30 mouse cellular contexts compared by ENCODE assay signal in the genomic region with DNA sequence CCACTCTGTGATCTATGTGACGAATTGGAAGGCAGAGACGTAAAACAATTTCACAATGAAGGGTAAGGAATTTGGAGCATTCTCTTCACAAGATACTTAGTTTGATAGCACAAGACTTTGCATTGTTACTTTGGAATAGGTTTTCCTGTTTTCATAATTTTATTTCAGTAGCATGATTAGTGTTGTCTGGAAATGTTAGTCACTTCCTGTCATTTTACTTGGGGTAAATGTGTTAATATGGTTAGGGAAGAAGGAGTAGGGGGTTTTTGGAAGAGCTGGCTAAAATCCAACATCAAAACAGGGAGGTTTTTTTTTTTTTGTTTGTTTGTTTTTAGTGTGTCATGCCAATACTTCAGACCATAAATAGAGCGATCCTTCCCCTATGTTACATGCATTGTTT. TPM values are rescaled to one million over a fixed set of nuclear protein-coding genes. Genes with fewer than 3 reads are reported as not detected.
DNase-seq lines count a peak whose midpoint lies in the region; ATAC-seq and TF ChIP-seq lines count a peak whose summit lies in the region.
"Had no signal": no experiment of that assay in that cellular context is flagged by ENCODE, and none has a peak within 500 bp of the region (broad histone marks: within the 10 kb centered on the region; RNA-seq: fewer than 3 reads in every experiment).

No protein-coding gene starts in this region.

- no peaks in the 10 kb centered on the region for H3K27me3 ChIP-seq in heart, postnatal 0 days (ENCODE audit: control insufficient read depth, insufficient read depth, low read length)
- no peaks in the 10 kb centered on the region for H3K27me3 ChIP-seq in heart, embryonic 10.5 days (ENCODE audit: insufficient read depth, poor library complexity, severe bottlenecking)
- H3K27me3 ChIP-seq in kidney, postnatal 0 days (ENCODE audit: insufficient read depth, low read length) = no peaks in the 10 kb centered on the region
- no peaks in the 10 kb centered on the region for H3K27me3 ChIP-seq in kidney, embryonic 15.5 days
- H3K27me3 ChIP-seq: heart, embryonic 13.5 days had no signal

- H3K36me3 ChIP-seq in heart, postnatal 0 days (replicated peaks; ENCODE audit: control insufficient read depth, insufficient read depth, low read length) = peaks cover 51% of the 10 kb centered on the region
- no peaks in the 10 kb centered on the region for H3K36me3 ChIP-seq in heart, embryonic 10.5 days
- H3K36me3 ChIP-seq in kidney, postnatal 0 days (ENCODE audit: insufficient read depth, low read length) = no peaks in the 10 kb centered on the region
- H3K36me3 ChIP-seq in kidney, embryonic 15.5 days = no peaks in the 10 kb centered on the region

- H3K9ac ChIP-seq in heart, postnatal 0 days (replicated peaks; ENCODE audit: low read depth, low read length) = no peak overlapping the region
- H3K9ac ChIP-seq in kidney, postnatal 0 days (ENCODE audit: low read depth, low read length) = no peak overlapping the region
- H3K9ac ChIP-seq in kidney, embryonic 15.5 days = no peak overlapping the region
- H3K9ac ChIP-seq: forebrain, postnatal 0 days; heart, embryonic 13.5 days; hindbrain, embryonic 14.5 days had no signal

- DNase-seq in gastrocnemius, adult 2 months = no peak
- no peak for DNase-seq in gastrocnemius, adult 18-20 months (ENCODE audit: low spot score)
- no peak for DNase-seq in heart, postnatal 0 days (ENCODE audit: low spot score)
- DNase-seq in heart, embryonic 10.5 days (ENCODE audit: low spot score) = no peak
- peak; percentile 35 for DNase-seq in kidney, postnatal 0 days (ENCODE audit: low spot score)
- DNase-seq: adrenal gland, adult 8-10 months; adrenal gland, postnatal 25 days; cerebellum, adult 18-20 months; cerebellum, adult 9-10 months; cerebellum, postnatal 14 days; forebrain, postnatal 0 days; gastrocnemius, postnatal 10 days; gastrocnemius, postnatal 36 days; heart, postnatal 4 days had no signal

- no peak overlapping the region for H3K4me3 ChIP-seq in gastrocnemius, adult 2 months
- H3K4me3 ChIP-seq in heart, postnatal 0 days (ENCODE audit: low read depth, low read length) = no peak overlapping the region
- H3K4me3 ChIP-seq in heart, embryonic 10.5 days = no peak overlapping the region
- no peak overlapping the region for H3K4me3 ChIP-seq in kidney, postnatal 0 days (replicated peaks; ENCODE audit: low read depth, low read length)
- H3K4me3 ChIP-seq in kidney, embryonic 15.5 days (replicated peaks) = no peak overlapping the region
- H3K4me3 ChIP-seq: heart, embryonic 13.5 days had no signal

- TF ChIP-seq EP300 in heart, postnatal 0 days (IDR thresholded peaks at IDR 0.05; ENCODE audit: low read depth) = peak; percentile 80

- no peak overlapping the region for H3K4me2 ChIP-seq in heart, postnatal 0 days (ENCODE audit: low read depth, low read length)
- H3K4me2 ChIP-seq in kidney, postnatal 0 days (ENCODE audit: low read length) = no peak overlapping the region
- no peak overlapping the region for H3K4me2 ChIP-seq in kidney, embryonic 15.5 days
- H3K4me2 ChIP-seq: heart, embryonic 13.5 days; hindbrain, embryonic 14.5 days had no signal

- peak overlapping the region; percentile 55 for H3K27ac ChIP-seq in gastrocnemius, adult 2 months
- H3K27ac ChIP-seq in heart, postnatal 0 days (ENCODE audit: low read depth) = peak overlapping the region; percentile 38; the same call in 1 of the 2 replicates
- H3K27ac ChIP-seq in heart, embryonic 10.5 days = no peak overlapping the region
- H3K27ac ChIP-seq in kidney, postnatal 0 days = no peak overlapping the region
- no peak overlapping the region for H3K27ac ChIP-seq in kidney, embryonic 15.5 days
- H3K27ac ChIP-seq: heart, embryonic 13.5 days; hindbrain, embryonic 14.5 days; hindbrain, postnatal 0 days had no signal

- no peaks in the 10 kb centered on the region for H3K9me3 ChIP-seq in heart, postnatal 0 days (replicated peaks; ENCODE audit: control insufficient read depth, low read length)
- no peaks in the 10 kb centered on the region for H3K9me3 ChIP-seq in heart, embryonic 10.5 days
- no peaks in the 10 kb centered on the region for H3K9me3 ChIP-seq in kidney, postnatal 0 days (replicated peaks; ENCODE audit: low read length)
- H3K9me3 ChIP-seq in kidney, embryonic 15.5 days (replicated peaks) = no peaks in the 10 kb centered on the region
- H3K9me3 ChIP-seq: heart, embryonic 13.5 days had no signal

- H3K4me1 ChIP-seq in heart, postnatal 0 days (ENCODE audit: control insufficient read depth, insufficient read depth) = no peaks in the 10 kb centered on the region
- H3K4me1 ChIP-seq in heart, embryonic 10.5 days = no peaks in the 10 kb centered on the region
- H3K4me1 ChIP-seq in kidney, postnatal 0 days (replicated peaks; ENCODE audit: insufficient read depth, low read length) = no peaks in the 10 kb centered on the region
- H3K4me1 ChIP-seq in kidney, embryonic 15.5 days = no peaks in the 10 kb centered on the region
- H3K4me1 ChIP-seq: heart, embryonic 13.5 days had no signal

- intact Hi-C loops in gastrocnemius, adult 2 months (cut with DNase I) = loop anchor here (5.0 kb wide), 2 partner anchors 101 to 141 kb away; no protein-coding TSS in a partner anchor

- ATAC-seq in heart, postnatal 0 days (ENCODE audit: insufficient read depth, low read depth) = no peak
- no peak for ATAC-seq in kidney, postnatal 0 days (replicated peaks; ENCODE audit: low FRiP score, low read depth)
- ATAC-seq in kidney, embryonic 15.5 days (replicated peaks; ENCODE audit: low FRiP score) = no peak
- ATAC-seq: activated CD4-positive, CD25-positive, alpha-beta regulatory T cell, adult 4 months; forebrain, embryonic 14.5 days; forebrain, postnatal 0 days; hindbrain, postnatal 0 days; inflammation-experienced regulatory T-cells, adult 6 months; intestine, embryonic 16.5 days had no signal

- 74% methylated on average over 3 of the region's 3 CpGs for WGBS in heart, postnatal 0 days
- 78% methylated on average over 3 of the region's 3 CpGs for WGBS in heart, embryonic 10.5 days
- WGBS in kidney, postnatal 0 days = 73% methylated on average over 3 of the region's 3 CpGs
- WGBS in kidney, embryonic 15.5 days = 74% methylated on average over 3 of the region's 3 CpGs

- no peak for TF ChIP-seq CTCF in gastrocnemius, adult 2 months (IDR thresholded peaks at IDR 0.05)
- TF ChIP-seq CTCF in heart, postnatal 0 days (IDR thresholded peaks at IDR 0.05; ENCODE audit: low read depth) = no peak
- TF ChIP-seq CTCF in kidney, postnatal 0 days (IDR thresholded peaks at IDR 0.05; ENCODE audit: low read depth) = no peak

RNA-seq across cellular contexts. Expression of gene 4930455H04Rik, which starts 46.5 kb away (rescaled TPM):
- total RNA-seq in gastrocnemius, adult 2 months (2021) = under 1 TPM in 1 of 2 experiments, not detected in 1; 0.18 TPM
- total RNA-seq in gastrocnemius, adult 18-20 months (2021) = not detected
- total RNA-seq in heart, postnatal 0 days (2014; rRNA removed; ENCODE audit: low replicate concordance) = not detected in 2 replicates
- polyA plus RNA-seq in heart, postnatal 0 days (2015; fragmentation: Nextera tagmentation; extraction: Ambion mirVana) = 0.11 TPM in 1 of 2 replicates, not detected in the other
- polyA plus RNA-seq in heart, embryonic 10.5 days (2016; fragmentation: Nextera tagmentation; extraction: Ambion mirVana) = not detected in 2 replicates
- not detected in 2 replicates for polyA plus RNA-seq in kidney, postnatal 0 days (2015; fragmentation: Nextera tagmentation; extraction: Ambion mirVana)
- not detected in 2 replicates for polyA plus RNA-seq in kidney, embryonic 15.5 days (2015; fragmentation: Nextera tagmentation; extraction: Ambion mirVana)
- total RNA-seq: adrenal gland, adult 8-10 months; adrenal gland, postnatal 25 days; ES-E14; forebrain, postnatal 0 days; granulocyte monocyte progenitor cell, adult 5-6 weeks; hindbrain, postnatal 0 days had no signal
- polyA plus RNA-seq: activated CD4-positive, CD25-positive, alpha-beta regulatory T cell, adult 4 months; brain, embryonic 14.5 days; embryonic facial prominence, embryonic 11.5 days; embryonic facial prominence, embryonic 14.5 days; forebrain, embryonic 11.5 days; forebrain, embryonic 14.5 days; forebrain, postnatal 0 days; frontal cortex, adult 2 months; heart, embryonic 13.5 days; hindbrain, embryonic 11.5 days; hindbrain, embryonic 14.5 days; hindbrain, postnatal 0 days; inflammation-experienced regulatory T-cells, adult 6 months; intestine, embryonic 16.5 days had no signal

RNA-seq across cellular contexts. Expression of gene Palmd, which starts 47.3 kb away (rescaled TPM):
- total RNA-seq in gastrocnemius, adult 2 months (2021) = 10 to 100 TPM; 25.3 to 37.5 TPM
- 10 to 100 TPM; 19.4 to 30.3 TPM for total RNA-seq in gastrocnemius, adult 18-20 months (2021)
- 7.9 and 10.9 TPM in 2 replicates for total RNA-seq in heart, postnatal 0 days (2014; rRNA removed; ENCODE audit: low replicate concordance)
- polyA plus RNA-seq in heart, postnatal 0 days (2015; fragmentation: Nextera tagmentation; extraction: Ambion mirVana) = 23.2 and 29.7 TPM in 2 replicates
- polyA plus RNA-seq in heart, embryonic 10.5 days (2016; fragmentation: Nextera tagmentation; extraction: Ambion mirVana) = 3.9 and 6.6 TPM in 2 replicates
- polyA plus RNA-seq in kidney, postnatal 0 days (2015; fragmentation: Nextera tagmentation; extraction: Ambion mirVana) = 2.8 and 3.3 TPM in 2 replicates
- polyA plus RNA-seq in kidney, embryonic 15.5 days (2015; fragmentation: Nextera tagmentation; extraction: Ambion mirVana) = 2.6 and 2.9 TPM in 2 replicates
- total RNA-seq: granulocyte monocyte progenitor cell, adult 5-6 weeks had no signal
- polyA plus RNA-seq: activated CD4-positive, CD25-positive, alpha-beta regulatory T cell, adult 4 months; inflammation-experienced regulatory T-cells, adult 6 months had no signal

Comparison
In these comparisons a context has a peak if more than half of its experiments do, and no peak if none do; other contexts are left out.
1. H3K27ac ChIP-seq: peak in gastrocnemius, adult 2 months (single experiment) and heart, postnatal 0 days (single experiment); none in heart, embryonic 10.5 days (single experiment), kidney, postnatal 0 days (single experiment) and kidney, embryonic 15.5 days (single experiment).